Mouse (Mus musculus) CH12F3 (cell line): ENCODE measurements around the gene Ano9.

Source experiments
- in situ Hi-C: fragments of 300-500 bp; cut with MboI; formaldehyde crosslinking; loops from 2 replicates; pipeline ENCODE4 v1.14.3; 2020; ENCODE audit warnings: low sequenced_read_pairs

Ano9 gene

GRCm38 (mm10) chr7:141064576-141064975 is 53.0 kb downstream of the Ano9 start:
- in situ Hi-C loops = no loop called here

DNA sequence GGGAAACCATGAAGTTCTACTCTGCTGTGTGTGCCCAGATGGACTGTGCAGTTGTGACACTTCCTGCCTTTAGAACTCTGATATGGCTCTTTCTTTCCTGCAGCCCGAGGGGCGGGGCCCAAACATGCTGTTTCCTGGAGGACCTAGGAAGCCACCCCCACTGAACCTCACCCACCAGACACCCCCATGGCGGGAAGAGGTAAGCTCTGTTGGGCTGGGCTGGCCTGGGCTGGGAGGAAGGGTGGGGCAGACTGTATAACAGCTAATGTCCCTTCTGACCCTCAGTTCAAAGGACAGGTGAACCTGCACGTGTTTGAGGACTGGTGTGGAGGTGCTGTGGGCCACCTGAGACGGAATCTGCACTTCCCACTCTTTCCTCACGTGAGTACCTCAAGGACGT is 53.4 kb downstream of the Ano9 start:
- in situ Hi-C loops = no loop called here

GRCm38 (mm10) chr7:141063353-141063752 is 54.3 kb downstream of the Ano9 start:
- in situ Hi-C loops = no loop called here

- in situ Hi-C loops = no loop called here
Measured at GRCm38 (mm10) chr7:141062525-141062924, 55.1 kb downstream of the Ano9 start.

- in situ Hi-C loops = no loop called here
Measured at GRCm38 (mm10) chr7:141061269-141061692, 56.3 kb downstream of the Ano9 start.

GRCm38 (mm10) chr7:141060426-141061242 is 57.0 kb downstream of the Ano9 start, which contains the start of gene B4galnt4:
Gene B4galnt4, plus strand, starts transcription at chr7:141061104.
- in situ Hi-C loops = no loop called here

DNA sequence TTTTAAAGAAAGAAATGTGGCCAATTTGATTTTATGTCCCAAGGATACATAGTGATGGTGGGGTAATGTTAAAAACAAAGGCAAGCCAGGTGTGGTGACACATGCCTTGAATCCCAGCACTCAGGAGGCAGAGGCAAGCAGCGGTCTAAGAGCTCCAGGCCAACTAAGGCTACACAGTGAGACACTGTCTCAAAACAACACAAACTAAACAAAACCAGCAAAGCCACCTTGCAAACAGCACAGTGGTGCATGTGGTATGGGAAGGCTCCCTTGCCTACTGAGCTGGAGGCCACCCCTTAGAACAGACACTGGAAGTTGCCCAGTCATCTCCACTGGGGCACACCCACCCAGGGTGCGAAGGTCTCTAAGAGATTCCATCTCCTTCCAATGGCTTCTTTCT is 57.7 kb downstream of the Ano9 start:
- in situ Hi-C loops = no loop called here

DNA sequence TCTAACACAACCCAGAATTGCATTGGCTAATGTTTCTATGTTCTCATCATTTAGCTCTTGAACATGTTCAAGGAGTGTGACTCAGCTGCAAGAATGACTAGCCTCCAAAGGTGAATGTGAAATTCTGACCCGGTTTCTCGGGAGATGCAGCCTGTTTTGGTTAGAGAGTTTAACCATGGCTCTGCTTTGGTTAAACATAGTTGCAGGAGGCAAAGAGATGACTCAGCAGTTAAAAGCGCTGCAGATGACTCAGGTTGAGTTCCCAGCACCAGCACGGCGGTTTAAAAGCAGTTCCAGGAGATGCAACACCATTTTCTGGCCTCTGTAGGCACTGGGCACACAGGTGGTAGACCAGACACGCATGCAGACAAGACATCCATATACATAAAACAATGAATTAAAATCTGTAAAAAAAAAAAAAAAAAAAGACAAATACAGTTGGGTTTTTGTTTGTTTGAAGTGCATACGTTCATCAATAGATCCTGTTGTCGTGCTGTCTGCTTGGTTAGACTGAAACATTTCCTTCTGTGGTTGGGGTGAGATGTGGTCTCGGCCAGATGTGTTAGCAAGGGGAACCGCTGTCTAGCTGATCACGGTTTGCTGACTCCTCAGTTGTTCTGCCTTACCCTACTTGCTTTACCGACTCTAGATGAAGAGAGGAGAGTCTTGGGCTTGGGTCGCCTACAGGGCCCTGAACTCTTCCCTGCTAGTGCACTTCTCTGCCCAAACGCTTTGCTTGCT is 58.8 kb downstream of the Ano9 start:
- in situ Hi-C loops = no loop called here

DNA sequence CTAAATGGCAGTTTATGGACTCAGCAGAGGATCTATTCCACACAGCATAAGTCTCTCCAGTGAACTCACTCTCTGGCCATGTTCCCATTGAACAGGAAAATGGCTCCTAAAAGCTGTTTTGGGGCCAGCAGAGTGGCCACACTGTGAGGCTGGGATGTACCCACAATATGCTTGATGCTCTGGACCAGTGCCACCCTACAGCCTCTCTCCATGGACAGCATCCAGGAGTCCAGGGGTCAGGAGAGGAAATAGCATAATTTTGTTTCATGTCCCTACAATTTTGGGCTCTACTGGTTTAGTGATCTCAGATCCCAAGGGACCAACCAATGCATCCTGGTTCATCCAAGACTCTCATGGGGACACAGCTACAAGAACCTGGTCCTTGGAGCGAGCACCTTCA is 60.1 kb downstream of the Ano9 start:
- in situ Hi-C loops = no loop called here

DNA sequence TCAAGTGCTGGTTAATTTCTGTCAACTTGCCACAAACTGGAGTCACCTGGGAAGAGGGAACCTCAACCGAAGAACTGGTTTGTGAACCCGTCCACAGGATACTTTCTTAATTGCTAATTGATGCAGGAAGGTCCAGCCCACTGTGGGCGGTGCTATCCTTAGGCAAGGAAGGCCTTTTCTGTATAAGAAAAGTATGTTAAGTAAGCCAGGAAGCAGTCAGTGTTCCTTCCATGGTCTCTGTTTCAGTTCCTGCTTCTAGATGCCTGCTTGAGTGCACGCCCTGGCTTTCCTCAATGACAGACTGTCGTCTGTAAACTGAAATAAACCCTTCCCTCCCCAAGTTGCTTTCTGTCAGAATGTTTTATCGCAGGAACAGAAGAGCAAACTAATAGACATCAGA is 60.6 kb downstream of the Ano9 start:
- in situ Hi-C loops = no loop called here

- in situ Hi-C loops = no loop called here
Measured at GRCm38 (mm10) chr7:141055785-141056184, 61.8 kb downstream of the Ano9 start.

- in situ Hi-C loops = loop anchor here (5.0 kb wide), 1 partner anchor 210 kb away; no protein-coding TSS in a partner anchor
Measured at GRCm38 (mm10) chr7:141052421-141052820, 65.2 kb downstream of the Ano9 start.

DNA sequence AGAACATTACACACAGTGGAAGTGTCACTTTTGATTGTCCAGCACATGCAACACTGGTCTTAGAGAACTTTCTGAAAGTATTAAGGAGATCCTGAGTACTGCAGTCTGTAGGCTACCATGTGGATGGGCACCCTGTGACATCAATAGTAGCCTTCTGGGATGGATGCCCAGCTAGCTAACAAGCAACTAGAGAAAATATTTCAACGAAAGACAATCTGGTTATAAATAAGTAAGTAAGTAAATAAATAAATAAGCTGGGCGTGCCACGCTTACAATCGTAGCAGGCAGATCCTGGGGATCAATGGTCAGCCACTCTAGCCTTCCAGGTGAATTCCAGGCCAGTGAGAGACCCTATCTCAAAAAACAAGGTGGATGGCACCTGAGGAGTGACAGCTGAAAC is 65.6 kb downstream of the Ano9 start:
- in situ Hi-C loops = loop anchor here (5.0 kb wide), 1 partner anchor 210 kb away; no protein-coding TSS in a partner anchor
